Mouse (Mus musculus) G1E (cell line): ENCODE results near the gene Cyp27a1.

Experiments
- CTCF ChIP-seq: IDR thresholded peaks from 2 replicates; pipeline ENCODE4 v1.5.1; 2012; ENCODE audit warnings: low read depth, low read length, inconsistent platforms, mixed read lengths
- GATA1 ChIP-seq: IDR thresholded peaks from 2 replicates; pipeline ENCODE4 v1.6.1; 2012; ENCODE audit warnings: borderline replicate concordance, low read length, inconsistent platforms, mixed read lengths
- GATA2 ChIP-seq: IDR thresholded peaks from 2 replicates; pipeline ENCODE4 v1.6.1; 2012; ENCODE audit warnings: low read depth, low read length, inconsistent platforms, borderline replicate concordance
- POLR2AphosphoS5 ChIP-seq: IDR thresholded peaks from 2 replicates; pipeline ENCODE4 v1.6.1; 2012; ENCODE audit warnings: low read depth, low read length, inconsistent platforms; ENCODE audit not compliant: insufficient replicate concordance
- TAL1 ChIP-seq: conservative IDR thresholded peaks from 2 replicates; pipeline ENCODE4 v1.6.1; 2012; ENCODE audit warnings: low read depth, low read length, inconsistent platforms, mixed read lengths

GRCm38 (mm10) chr1:74784041-74784759, 70.8 kb downstream of the Cyp27a1 start:
- TF ChIP-seq GATA1, result no peak
- peak; percentile 11; the same call in 1 of the 2 replicates for TF ChIP-seq CTCF
- no peak for TF ChIP-seq TAL1
- no peak for TF ChIP-seq POLR2AphosphoS5
- TF ChIP-seq GATA2, result no peak
